Mouse (Mus musculus): ENCODE data around the gene Sumo3.

The Sumo3 gene

DNA sequence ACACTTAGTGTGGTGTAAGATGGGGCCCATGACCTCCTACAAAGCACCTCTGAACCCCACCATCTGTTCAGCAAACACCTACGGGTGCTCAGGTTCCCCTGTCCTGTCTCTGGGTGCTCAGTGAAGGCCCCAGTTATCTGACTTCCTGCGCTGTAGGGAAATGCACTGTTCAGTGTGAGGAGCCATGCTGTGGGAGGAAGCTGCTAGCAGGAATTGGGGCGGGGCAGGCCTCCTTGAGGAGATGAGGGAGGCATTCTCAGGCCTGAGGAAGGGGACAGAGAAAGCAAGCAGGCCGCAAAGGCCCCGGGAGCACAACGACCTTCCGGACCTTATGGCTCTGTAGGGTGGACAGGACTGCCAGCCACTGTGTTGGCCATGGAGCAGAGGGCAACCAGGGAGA, 16.8 kb upstream of the Sumo3 start:
- no peak for DNase-seq (ENCODE audit: low read depth, low spot score)

- DNase-seq (ENCODE audit: low read depth, low spot score): no peak
These were observed 16.1 kb upstream of the Sumo3 start for GRCm38 (mm10) chr10:77589749-77590148.

DNA sequence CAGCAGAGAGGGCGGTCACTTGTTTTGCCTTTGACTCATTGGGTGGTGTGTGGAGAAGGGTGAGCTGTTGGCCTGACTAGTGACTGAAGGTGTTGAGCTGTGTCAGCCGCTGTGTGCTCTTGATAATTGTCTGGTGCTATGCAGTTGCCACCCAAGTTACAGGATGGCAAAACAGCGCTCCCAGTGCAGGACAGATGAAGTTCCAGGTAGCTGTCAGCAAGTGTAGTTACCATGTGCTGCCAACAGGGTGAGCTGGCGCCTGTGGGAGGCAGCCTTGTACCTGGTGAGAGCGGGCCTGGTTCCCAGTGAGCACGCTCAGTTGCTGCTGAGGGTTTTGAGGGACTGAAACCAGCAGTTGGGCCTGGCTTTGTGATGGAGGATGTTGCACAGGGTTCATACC, 15.1 kb upstream of the Sumo3 start:
- DNase-seq (ENCODE audit: low read depth, low spot score): peak; percentile 66

DNA sequence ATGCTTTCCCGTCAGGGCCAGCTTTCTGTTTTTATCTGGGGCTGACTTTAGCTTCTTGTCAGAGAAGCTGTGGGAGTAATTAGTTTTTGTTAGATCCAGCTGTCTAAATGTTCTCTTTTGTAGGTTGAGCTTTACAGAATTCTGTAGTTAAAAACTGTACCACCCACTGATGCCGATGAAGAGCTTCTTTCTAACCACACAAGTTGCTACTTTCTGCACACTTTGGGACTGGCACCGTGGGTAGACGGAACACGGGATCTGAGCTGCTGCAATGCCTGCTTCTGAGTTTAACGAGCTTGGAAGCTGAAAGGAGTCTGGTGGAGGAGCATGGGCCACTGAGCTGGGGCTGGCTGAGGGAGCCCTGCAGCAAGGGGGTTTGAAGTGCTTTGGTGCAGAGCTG, 14.4 kb upstream of the Sumo3 start:
- no peak for DNase-seq (ENCODE audit: low read depth, low spot score)

DNA sequence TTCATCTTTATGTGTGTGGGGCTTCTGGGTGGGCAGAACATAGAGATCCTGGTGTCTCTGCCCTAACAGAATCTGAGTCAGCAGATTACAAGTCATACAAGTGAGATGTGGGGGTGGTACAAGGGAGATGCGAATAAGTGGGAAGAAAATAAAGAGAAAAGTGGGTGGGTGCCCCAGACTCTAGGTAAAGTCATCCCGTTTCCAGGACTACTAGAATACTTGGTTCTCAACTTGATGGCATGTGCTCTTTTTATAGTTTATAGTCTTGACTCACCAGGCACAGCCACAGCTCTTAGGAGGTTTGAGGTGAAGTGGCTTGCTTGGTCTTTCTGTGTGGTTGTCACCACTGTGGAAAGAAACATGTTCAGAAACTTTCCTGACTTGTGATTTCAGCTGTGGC, 9.8 kb upstream of the Sumo3 start:
- DNase-seq (ENCODE audit: low read depth, low spot score): no peak

DNA sequence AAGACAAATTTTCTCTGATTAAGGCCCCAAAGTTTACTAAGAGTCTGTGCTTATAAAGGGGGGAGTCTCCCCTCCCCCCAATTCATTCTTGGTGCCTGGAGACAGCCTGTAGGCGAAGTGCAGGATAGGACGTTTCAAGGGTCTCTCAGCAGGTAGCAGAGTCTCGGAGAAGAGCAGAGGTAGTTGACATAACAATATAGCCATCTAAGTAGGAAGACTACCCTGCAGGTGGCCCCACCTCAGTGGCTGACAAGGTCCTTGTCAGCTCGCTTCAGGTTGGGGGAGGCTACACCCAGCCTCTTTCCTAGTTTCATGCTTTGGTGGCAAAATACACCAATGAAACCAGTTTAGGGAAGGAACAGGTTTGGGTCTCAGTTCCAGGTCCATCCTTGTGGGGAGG, 2.9 kb upstream of the Sumo3 start:
- no peak for DNase-seq (ENCODE audit: low read depth, low spot score)

- no peak for DNase-seq (ENCODE audit: low read depth, low spot score)
These were observed 1.8 kb upstream of the Sumo3 start for GRCm38 (mm10) chr10:77604111-77604510.

- DNase-seq (ENCODE audit: low read depth, low spot score): no peak
These were observed 939 bp upstream of the Sumo3 start for GRCm38 (mm10) chr10:77604958-77605357.

DNA sequence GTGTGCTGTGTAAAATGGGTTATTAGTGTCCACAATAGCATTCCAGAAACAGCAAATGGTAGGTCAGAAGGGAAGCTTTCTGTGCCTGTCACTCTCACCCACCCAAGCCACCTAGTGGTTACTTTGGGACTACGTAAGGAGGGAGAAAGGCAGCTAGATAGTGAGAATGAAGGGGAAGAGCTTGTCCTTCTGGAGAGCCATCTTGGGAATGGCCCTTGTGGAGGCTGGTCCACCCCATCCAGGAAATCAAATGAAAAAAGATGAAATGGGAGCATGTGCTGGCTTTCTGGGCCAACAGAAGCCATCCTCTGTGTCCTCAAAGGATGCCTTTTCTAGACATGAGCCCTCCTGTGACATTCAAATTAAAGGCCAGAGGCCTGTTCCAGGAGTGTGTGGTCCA, 529 bp upstream of the Sumo3 start:
- DNase-seq (ENCODE audit: low read depth, low spot score): peak; percentile 58

GRCm38 (mm10) chr10:77606855-77607254, 958 bp downstream of the Sumo3 start:
- no peak for DNase-seq (ENCODE audit: low read depth, low spot score)

- no peak for DNase-seq (ENCODE audit: low read depth, low spot score)
These were observed 1.5 kb downstream of the Sumo3 start for GRCm38 (mm10) chr10:77607441-77607840.

DNA sequence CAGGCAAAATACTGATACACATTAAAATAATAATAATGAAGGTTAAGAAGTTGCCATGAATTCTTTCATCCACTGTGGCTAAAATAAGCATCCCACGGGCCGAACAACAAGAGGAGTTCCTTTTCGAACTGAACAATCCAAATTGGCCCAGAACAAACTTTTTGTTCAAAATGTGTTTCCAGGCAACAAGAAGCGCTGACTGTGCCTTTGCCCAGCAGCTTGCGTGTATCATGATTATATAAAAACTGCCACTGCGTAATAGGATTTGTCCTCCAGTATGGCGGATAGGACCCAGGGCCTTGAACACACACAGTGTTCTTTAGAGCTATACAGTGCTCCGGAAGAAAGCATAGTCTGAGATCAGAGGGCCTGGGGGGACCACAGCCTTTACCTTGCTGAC, 2.7 kb downstream of the Sumo3 start:
- DNase-seq (ENCODE audit: low read depth, low spot score): no peak

DNA sequence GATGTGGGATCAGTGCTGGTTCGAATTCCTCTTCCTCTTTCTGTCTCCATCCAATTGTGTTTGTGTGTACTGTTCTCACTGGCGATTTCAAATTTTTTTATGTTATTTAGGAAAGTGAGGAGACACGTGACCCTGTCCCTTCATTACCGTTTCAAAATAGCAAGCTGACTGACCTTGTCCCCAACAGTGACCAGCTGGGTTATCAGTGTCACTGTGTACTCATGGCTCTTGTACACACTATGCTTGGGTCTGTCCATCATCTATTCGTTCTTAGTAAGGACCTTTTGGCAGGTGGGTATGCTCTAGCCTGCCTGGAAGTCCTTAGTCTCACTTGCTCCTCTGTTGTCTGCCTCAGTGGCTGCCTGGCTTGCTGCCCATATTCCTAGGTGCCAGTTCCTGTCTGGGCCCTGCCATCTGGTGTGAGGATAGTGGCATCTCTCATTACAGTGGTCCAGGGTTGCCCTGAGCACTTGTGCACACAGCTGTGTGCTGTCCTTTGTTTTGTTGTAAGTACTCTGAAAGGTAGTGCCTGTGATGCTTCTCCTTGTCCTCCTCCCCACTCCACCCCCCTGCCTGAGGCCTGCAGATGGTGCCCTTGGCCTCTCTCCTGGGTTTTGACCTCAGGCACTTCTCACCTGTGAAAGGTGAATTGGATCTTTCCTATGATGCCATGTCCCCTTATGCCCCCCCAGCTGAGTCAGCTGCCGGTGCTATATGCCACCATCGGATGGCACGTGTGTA, 4.5 kb downstream of the Sumo3 start:
- DNase-seq (ENCODE audit: low read depth, low spot score): no peak

- no peak for DNase-seq (ENCODE audit: low read depth, low spot score)
These were observed 7.5 kb downstream of the Sumo3 start for GRCm38 (mm10) chr10:77613409-77613808.

DNA sequence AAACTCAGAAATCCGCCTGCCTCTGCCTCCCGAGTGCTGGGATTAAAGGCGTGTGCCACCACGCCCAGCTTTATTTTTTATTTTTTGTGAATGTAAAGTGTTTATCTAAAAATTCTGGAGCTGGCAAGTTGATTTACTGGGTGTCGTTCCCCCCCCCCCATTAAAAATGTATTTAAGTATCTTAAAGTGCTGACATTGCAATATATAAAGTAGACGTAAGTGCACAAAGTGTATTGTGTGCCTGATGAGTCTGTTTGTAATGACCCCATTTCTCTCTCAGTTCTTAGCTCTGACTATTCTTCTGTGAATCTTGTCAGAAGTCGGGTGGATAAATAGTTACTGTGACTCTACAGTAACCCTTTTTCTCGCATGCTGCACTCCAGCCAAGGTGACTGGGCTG, 9.8 kb downstream of the Sumo3 start:
- DNase-seq (ENCODE audit: low read depth, low spot score): no peak

DNA sequence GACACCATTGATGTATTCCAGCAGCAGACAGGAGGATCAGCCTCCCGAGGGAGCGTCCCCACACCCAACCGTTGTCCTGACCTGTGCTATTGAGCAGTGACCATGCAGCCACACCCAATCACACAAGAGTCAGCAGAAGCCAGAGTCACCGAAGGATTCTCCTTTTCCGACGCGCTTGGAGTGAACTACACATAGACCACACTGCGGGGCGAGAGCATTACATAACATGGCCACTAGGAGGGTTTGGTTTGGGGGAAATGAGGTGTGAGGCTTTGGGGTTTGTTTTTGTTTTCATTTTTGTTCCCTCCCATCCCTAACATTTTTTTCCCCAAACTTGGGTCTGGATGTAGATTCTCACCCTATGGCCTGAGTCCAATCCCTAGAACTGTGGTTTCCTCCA, 10.3 kb downstream of the Sumo3 start:
- no peak for DNase-seq (ENCODE audit: low read depth, low spot score)

DNA sequence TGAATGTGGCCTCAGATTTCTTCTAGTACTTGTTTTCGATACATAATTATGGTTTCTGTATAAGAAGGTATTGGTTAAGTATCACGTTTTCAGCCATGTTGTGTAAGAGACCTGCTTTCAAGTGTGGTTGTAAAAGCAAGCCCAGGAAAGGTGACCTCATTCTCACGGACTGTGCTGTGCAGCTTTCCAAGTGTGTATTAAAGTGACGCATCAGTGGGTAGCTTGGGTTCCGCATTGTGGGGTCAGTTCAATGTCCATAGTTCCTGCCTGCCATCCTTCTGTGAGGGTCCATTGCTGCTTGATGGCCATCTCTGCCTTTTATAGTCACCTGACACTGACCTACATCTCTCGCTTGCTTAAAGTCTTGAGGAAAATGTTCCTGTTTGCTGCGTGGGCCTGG, 11.0 kb downstream of the Sumo3 start:
- no peak for DNase-seq (ENCODE audit: low read depth, low spot score)

DNA sequence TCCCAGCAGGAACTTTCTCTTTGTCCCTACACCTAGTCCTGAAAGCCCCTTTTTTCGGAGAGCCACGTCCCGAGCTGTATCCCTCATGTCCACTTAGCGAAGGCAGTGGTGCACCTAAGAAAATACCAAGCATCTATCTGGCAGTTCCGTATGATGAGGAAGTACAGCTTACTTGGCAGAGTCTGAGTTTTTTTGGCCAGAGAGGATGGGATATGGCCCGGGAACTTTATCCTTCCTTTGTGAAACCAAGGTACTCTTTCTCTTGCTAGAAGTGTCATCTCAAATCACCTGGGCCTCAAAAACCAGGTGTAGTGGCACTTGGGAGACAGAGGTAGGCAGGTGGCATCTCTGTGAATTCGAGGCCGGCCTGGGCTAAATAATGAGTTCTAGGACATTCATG, 15.6 kb downstream of the Sumo3 start:
- DNase-seq (ENCODE audit: low read depth, low spot score): no peak

- peak; percentile 91 for DNase-seq (ENCODE audit: low read depth, low spot score)
These were observed 16.4 kb downstream of the Sumo3 start, which contains the start of gene Ube2g2 for GRCm38 (mm10) chr10:77622055-77622988. Ube2g2 (plus strand) TSS chr10:77622275.

- peak; percentile 47 for DNase-seq (ENCODE audit: low read depth, low spot score)
These were observed 17.2 kb downstream of the Sumo3 start for GRCm38 (mm10) chr10:77623069-77623492.

- DNase-seq (ENCODE audit: low read depth, low spot score): no peak
These were observed 17.9 kb downstream of the Sumo3 start for GRCm38 (mm10) chr10:77623639-77624400.

DNA sequence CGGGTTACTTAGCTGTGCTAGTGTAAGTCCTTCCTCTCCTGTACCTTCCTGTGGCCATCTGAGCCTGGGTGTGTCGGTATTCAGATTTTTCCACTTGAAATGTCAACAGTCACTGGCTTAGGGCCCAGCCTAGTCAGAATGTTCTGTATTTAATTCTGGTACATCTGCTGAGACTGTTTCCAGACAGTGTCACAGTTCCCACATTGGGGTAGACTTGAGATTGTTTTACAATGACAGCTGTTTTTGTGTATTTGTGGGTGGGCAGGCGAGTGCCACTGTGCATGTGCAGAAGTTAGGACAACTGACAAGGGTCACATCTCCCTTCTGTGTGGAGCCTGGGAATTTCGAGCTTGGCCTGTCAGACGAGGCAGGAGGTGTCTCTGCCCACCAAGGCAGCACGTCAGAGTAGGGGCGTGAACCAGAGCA, 18.7 kb downstream of the Sumo3 start:
- DNase-seq (ENCODE audit: low read depth, low spot score): no peak
